Mouse (Mus musculus) liver, postnatal 0 days (tissue): ENCODE measurements around the gene Csnk1g2.

ENCODE experiments used
- CTCF ChIP-seq: sonication (generic); IDR thresholded peaks from 2 replicates; pipeline ENCODE4 v1.5.1; 2016; ENCODE audit warnings: antibody characterized with exemption, low read depth
- EP300 ChIP-seq: IDR thresholded peaks from 2 replicates; pipeline ENCODE4 v1.6.1; 2016; ENCODE audit warnings: antibody characterized with exemption, low read depth, mild to moderate bottlenecking

DNA sequence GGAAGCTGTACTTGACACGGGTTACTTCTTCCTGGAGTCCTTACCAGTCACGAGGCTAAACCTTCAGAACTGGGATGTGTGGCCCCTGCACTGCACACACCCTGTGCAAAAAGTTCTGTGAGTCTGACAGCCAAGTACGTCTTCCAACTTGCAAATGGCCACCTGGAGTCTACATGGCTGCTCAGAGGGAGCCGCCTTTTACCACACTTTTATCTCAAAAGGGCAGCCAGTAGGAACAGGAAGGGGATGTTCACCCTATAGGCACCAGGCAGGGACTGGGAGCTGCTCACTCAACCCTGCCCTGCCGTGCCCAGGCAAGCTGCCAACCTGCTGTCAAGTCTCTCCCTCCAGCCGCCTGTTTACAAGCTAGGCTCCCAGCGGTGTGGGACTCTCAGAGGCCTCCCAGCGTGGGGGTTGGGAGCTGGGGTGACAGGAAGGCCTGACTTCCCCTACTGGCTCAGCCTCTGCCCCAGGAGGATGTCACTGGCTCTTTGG lies 55.4 kb downstream of the Csnk1g2 start, which contains the start of gene Mknk2:
- TF ChIP-seq CTCF (0 out of 2 replicates have a peak, but pooled peaks have one; percentile 8), EP300 (peak; percentile 79)
